Comparison of ENCODE assay signal across 8 mouse cellular contexts in the genomic region with DNA sequence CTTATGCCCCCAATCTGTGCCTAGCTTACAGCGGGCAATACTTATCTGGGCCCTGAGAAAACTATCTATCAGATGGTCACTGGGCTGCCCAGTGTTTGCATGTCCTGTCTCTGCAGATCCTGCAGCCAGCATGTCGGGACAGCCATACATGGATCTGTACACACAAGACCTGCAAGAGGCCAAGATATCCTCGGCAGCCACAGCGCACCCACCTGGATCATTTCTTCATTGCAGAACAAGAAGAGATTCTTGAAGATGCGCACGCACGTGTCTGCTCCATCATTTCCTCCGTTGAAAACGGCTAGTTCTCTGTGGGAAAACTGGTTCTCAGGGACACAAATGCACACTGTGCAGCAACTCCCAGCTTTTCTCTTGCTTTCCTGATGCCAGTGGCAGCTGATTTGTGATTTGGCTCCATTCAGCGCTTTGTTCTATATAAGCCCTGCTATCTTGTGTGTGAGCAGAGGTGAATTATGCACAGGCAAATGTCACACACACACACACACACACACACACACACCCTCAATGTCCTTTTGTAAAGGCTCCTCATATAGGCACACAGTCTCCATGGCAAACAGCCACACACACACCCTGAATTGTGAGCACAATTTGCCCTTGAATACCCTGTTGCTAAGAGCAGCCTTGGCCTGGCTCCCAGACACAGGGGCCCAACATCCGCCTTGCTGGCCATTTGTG.
DNase-seq lines count a peak whose midpoint lies in the region; ATAC-seq lines count a peak whose summit lies in the region.

No protein-coding gene starts in this region.

- H3K36me3 ChIP-seq in hindbrain, embryonic 10.5 days, result no peaks in the 10 kb centered on the region
- no peaks in the 10 kb centered on the region for H3K36me3 ChIP-seq in midbrain, embryonic 11.5 days (ENCODE audit: control insufficient read depth, insufficient read depth, low read length)

- H3K4me3 ChIP-seq in hindbrain, embryonic 10.5 days, result peak overlapping the region; percentile 1; the same call in 1 of the 2 replicates
- no peak overlapping the region for H3K4me3 ChIP-seq in midbrain, embryonic 11.5 days (ENCODE audit: low read depth, low read length)

- no peak overlapping the region for H3K9ac ChIP-seq in midbrain, embryonic 11.5 days (ENCODE audit: low read length)

- peaks cover 49% of the 10 kb centered on the region for H3K4me1 ChIP-seq in hindbrain, embryonic 10.5 days (replicated peaks)
- H3K4me1 ChIP-seq in midbrain, embryonic 11.5 days (ENCODE audit: control insufficient read depth, insufficient read depth, low read length), result peaks cover 18% of the 10 kb centered on the region

- peak overlapping the region; percentile 85 for H3K27ac ChIP-seq in hindbrain, embryonic 10.5 days
- peak overlapping the region; percentile 76 for H3K27ac ChIP-seq in midbrain, embryonic 11.5 days (ENCODE audit: low read depth, low read length)

- DNase-seq in cerebellum, postnatal 4 days (ENCODE audit: low spot score in 2 of 2), result peak; percentile 37 to 64
- DNase-seq in cerebellum, adult 11 months, result no peak
- peak; percentile 24 for DNase-seq in Muller cell, postnatal 12 days (ENCODE audit: inconsistent ontology term)
- peak; percentile 60 for DNase-seq in hindbrain, embryonic 10.5 days (ENCODE audit: low spot score)
- DNase-seq in midbrain, embryonic 11.5 days (ENCODE audit: low spot score, missing footprints), result peak; percentile 87
- no peak for DNase-seq in gastrocnemius, postnatal 10 days
- DNase-seq in spleen, postnatal 10 days (ENCODE audit: low spot score in 2 of 2), result no peak

- H3K4me2 ChIP-seq in midbrain, embryonic 11.5 days, result 0 out of 2 replicates have a peak overlapping the region, but pooled peaks have one; percentile 1

- peak; percentile 82 for ATAC-seq in midbrain, embryonic 11.5 days (ENCODE audit: low FRiP score)
- no peak for ATAC-seq in monocyte, adult 5-6 weeks (replicated peaks; ENCODE audit: insufficient number of reproducible peaks, low FRiP score, low TSS enrichment, poor library complexity, severe bottlenecking)

- H3K27me3 ChIP-seq in hindbrain, embryonic 10.5 days (ENCODE audit: insufficient read depth, poor library complexity, severe bottlenecking), result no peaks in the 10 kb centered on the region
- H3K27me3 ChIP-seq in midbrain, embryonic 11.5 days (ENCODE audit: control insufficient read depth, insufficient read depth, low read length), result no peaks in the 10 kb centered on the region

- no peaks in the 10 kb centered on the region for H3K9me3 ChIP-seq in hindbrain, embryonic 10.5 days
- H3K9me3 ChIP-seq in midbrain, embryonic 11.5 days (ENCODE audit: control insufficient read depth, low read length), result no peaks in the 10 kb centered on the region

- 69% methylated on average over 11 of the region's 11 CpGs for whole genome bisulfite sequencing in hindbrain, embryonic 10.5 days
- 69% methylated on average over 11 of the region's 11 CpGs for WGBS in midbrain, embryonic 11.5 days

Comparison
In these comparisons a context has a peak if more than half of its experiments do, and no peak if none do; other contexts are left out.
1. DNase-seq: peak in cerebellum, postnatal 4 days (2 of 2), Muller cell, postnatal 12 days (single experiment), hindbrain, embryonic 10.5 days (single experiment) and midbrain, embryonic 11.5 days (single experiment); none in cerebellum, adult 11 months (single experiment), gastrocnemius, postnatal 10 days (single experiment) and spleen, postnatal 10 days (0 of 2).